Mouse (Mus musculus) limb, embryonic 10.5 days (tissue): ENCODE results near the gene Aga. TPM values are rescaled to one million over a fixed set of nuclear protein-coding genes. Genes with fewer than 3 reads are reported as not detected.
"Not testable (repeated sequence)": the region's sequence is repeated elsewhere in the genome, so short reads cannot be mapped to it uniquely, and the experiment has no call there.

ENCODE experiments used
- DNase-seq: peaks from one replicate; pipeline ENCODE4 v3.0.0-alpha.2; 2017; ENCODE audit warnings: low spot score
- H3K27ac ChIP-seq: fragments of 300-500 bp; sonication (generic); 2 replicates; pipeline ENCODE4 v1.5.1; 2016; ENCODE audit warnings: mild to moderate bottlenecking
- H3K27me3 ChIP-seq: fragments of 300-500 bp; sonication (generic); 2 replicates; pipeline ENCODE4 v1.6.1; 2016; ENCODE audit warnings: low read depth, mild to moderate bottlenecking; ENCODE audit not compliant: poor library complexity, severe bottlenecking
- H3K36me3 ChIP-seq: fragments of 300-500 bp; sonication (generic); 2 replicates; pipeline ENCODE4 v1.6.1; 2016; ENCODE audit warnings: mild to moderate bottlenecking, moderate library complexity
- H3K4me1 ChIP-seq: fragments of 300-500 bp; sonication (generic); 2 replicates; pipeline ENCODE4 v1.6.1; 2016
- H3K4me3 ChIP-seq: fragments of 300-500 bp; sonication (generic); 2 replicates; pipeline ENCODE4 v1.5.1; 2016; ENCODE audit warnings: mild to moderate bottlenecking, moderate library complexity
- H3K9me3 ChIP-seq: fragments of 300-500 bp; sonication (generic); replicated peaks from 2 replicates; pipeline ENCODE4 v1.6.1; 2016; ENCODE audit warnings: mild to moderate bottlenecking
- WGBS: fragments of 180-500 bp; shearing (Covaris S2); methylation state at CpG from one replicate; pipeline ENCODE4 v1.1.7; 2016; 5-methylcytosine and 5-hydroxymethylcytosine counted together
- polyA plus RNA-seq: library from polyadenylated mRNA; unstranded; fragments of >200 nt; fragmentation: Nextera tagmentation; extraction: Ambion mirVana; gene quantifications from 2 replicates; pipeline ENCODE4 v1.2.1, GENCODE M21; 2016

Aga gene
- 10.0 and 14.1 TPM in 2 replicates for polyA plus RNA-seq

DNA sequence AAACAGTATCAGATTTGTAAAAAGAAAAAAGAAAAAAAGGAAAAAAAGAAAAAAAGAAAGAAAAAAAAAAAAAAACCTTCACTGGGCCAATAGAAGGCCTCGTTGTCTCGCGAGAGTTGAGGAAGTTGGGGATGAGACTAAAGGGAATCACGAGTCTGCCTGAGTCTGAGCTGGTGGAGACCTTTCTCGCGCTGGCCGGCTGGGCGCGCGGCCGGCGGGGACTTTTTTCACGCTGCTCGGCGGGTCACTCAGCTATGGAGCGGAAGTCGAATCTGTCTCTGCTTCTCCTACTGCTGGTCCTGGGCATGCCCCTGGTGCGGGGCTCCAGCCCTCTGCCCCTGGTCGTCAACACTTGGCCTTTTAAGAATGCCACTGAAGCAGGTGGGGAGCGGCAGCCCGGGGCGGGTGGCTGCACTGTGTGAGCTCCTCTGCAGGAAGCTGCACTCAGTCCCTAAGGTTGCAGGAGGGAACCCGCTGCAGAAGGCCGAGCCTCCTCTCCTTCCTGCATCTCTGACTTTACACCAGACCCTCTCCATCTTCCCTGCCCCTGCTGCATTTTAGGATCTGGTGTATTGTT is at the start of gene Aga:
Gene Aga, plus strand, starts transcription at position 177 of the 577 bp plus-strand sequence.
- WGBS = 1% methylated on average over 24 of the region's 24 CpGs
- peak; percentile 83 for DNase-seq
- H3K4me1 ChIP-seq = peaks cover 4% of the 10 kb centered on the region; the same call in 1 of the 2 replicates
- 0 out of 2 replicates have a peak, but pooled peaks cover 3% of the 10 kb centered on the region for H3K36me3 ChIP-seq
- peak within 1 kb of the TSS; percentile 61 for H3K4me3 ChIP-seq
- peak within 1 kb of the TSS; percentile 94 for H3K27ac ChIP-seq
- no peaks in the 10 kb centered on the region for H3K9me3 ChIP-seq
- no peaks in the 10 kb centered on the region for H3K27me3 ChIP-seq

GRCm38 (mm10) chr8:53489063-53489462 is 22.5 kb upstream of the Aga start:
- no peaks in the 10 kb centered on the region for H3K9me3 ChIP-seq
- WGBS = 76% methylated on average over 2 of the region's 2 CpGs
- H3K4me1 ChIP-seq = no peaks in the 10 kb centered on the region
- H3K36me3 ChIP-seq = no peaks in the 10 kb centered on the region
- no peak for DNase-seq
- no peak overlapping the region for H3K4me3 ChIP-seq
- H3K27me3 ChIP-seq = no peaks in the 10 kb centered on the region
- no peak overlapping the region for H3K27ac ChIP-seq

DNA sequence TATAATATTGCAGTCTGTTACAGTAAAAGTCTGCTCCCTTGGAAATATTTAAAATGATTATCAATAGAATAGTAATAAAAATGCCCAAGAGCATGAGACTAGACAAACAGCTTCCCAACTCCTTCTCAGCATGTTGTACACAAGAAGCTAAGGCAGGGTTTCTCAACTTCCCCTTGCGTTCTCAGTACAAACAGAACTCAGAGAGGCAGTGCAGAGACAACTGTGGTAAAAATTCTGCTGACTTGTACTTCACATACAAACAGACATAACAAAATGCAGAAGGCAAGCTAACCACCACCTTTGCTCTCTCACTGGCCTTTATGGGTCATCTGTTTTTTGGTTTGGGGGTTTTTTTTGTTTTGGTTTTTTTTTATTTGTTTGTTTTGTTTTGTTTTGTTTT is 15.3 kb upstream of the Aga start:
- H3K27me3 ChIP-seq = no peaks in the 10 kb centered on the region
- no peaks in the 10 kb centered on the region for H3K36me3 ChIP-seq
- no peak for DNase-seq
- 91% methylated on average over 1 of the region's 1 CpGs for WGBS
- H3K9me3 ChIP-seq = no peaks in the 10 kb centered on the region
- no peaks in the 10 kb centered on the region for H3K4me1 ChIP-seq
- no peak overlapping the region for H3K4me3 ChIP-seq
- no peak overlapping the region for H3K27ac ChIP-seq

DNA sequence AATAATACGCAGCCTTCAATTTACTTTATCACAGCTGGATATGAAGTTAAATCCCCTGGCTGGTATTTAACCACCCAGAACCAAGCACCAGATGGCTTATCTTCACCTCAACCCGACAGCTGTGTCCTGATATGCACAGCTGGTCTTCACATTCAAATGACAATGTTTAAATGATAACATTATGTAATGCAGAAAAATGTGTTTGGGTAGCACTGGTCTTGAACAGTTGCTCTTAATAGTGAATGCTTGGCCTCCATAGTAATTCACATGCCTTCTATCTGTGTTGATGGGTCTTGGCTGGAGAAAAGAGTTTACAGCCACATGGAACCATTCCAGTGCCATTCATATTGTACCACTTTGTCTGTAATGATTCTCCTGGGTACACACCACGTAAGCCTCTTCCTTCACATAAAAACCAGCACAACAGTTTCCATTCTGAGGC is 14.6 kb upstream of the Aga start:
- H3K4me3 ChIP-seq = no peak overlapping the region
- no peaks in the 10 kb centered on the region for H3K27me3 ChIP-seq
- no peaks in the 10 kb centered on the region for H3K4me1 ChIP-seq
- no peaks in the 10 kb centered on the region for H3K9me3 ChIP-seq
- no peak overlapping the region for H3K27ac ChIP-seq
- 87% methylated on average over 3 of the region's 3 CpGs for WGBS
- DNase-seq = no peak
- H3K36me3 ChIP-seq = no peaks in the 10 kb centered on the region

DNA sequence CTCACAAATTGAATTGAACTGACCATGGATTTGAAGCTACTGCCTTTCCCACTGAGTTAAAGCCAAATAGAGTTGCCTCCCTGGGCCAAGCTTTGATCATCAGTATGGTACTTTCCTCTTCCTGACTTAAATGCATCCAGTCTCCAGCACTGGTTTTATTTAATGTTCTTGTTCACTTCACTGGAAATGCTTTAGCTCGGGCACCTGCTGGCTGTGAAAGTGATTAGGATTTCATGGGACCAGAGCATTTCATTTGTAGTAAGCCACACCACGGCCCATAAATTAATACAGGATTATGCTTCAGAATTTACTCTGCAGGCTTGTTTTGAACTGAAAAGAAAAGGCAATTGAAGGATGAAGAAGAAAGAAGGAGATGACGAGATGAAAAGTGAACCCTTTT is 26.5 kb downstream of the Aga start:
- not testable (repeated sequence) for H3K27me3 ChIP-seq, H3K36me3 ChIP-seq, DNase-seq, H3K9me3 ChIP-seq, H3K27ac ChIP-seq, H3K4me3 ChIP-seq, H3K4me1 ChIP-seq
- WGBS = 78% methylated on average over 3 of the region's 3 CpGs

GRCm38 (mm10) chr8:53539585-53539984 is 28.1 kb downstream of the Aga start:
- 89% methylated on average over 2 of the region's 2 CpGs for WGBS
- H3K27ac ChIP-seq = no peak overlapping the region
- DNase-seq = no peak
- H3K4me1 ChIP-seq = no peaks in the 10 kb centered on the region
- no peaks in the 10 kb centered on the region for H3K9me3 ChIP-seq
- H3K27me3 ChIP-seq = no peaks in the 10 kb centered on the region
- H3K4me3 ChIP-seq = no peak overlapping the region
- H3K36me3 ChIP-seq = no peaks in the 10 kb centered on the region

GRCm38 (mm10) chr8:53562441-53563040 is 51.0 kb downstream of the Aga start:
- no peak for DNase-seq
- H3K27me3 ChIP-seq = no peaks in the 10 kb centered on the region
- H3K4me3 ChIP-seq = no peak overlapping the region
- no peaks in the 10 kb centered on the region for H3K9me3 ChIP-seq
- no peaks in the 10 kb centered on the region for H3K4me1 ChIP-seq
- WGBS = 93% methylated on average over 10 of the region's 10 CpGs
- no peaks in the 10 kb centered on the region for H3K36me3 ChIP-seq
- H3K27ac ChIP-seq = no peak overlapping the region

DNA sequence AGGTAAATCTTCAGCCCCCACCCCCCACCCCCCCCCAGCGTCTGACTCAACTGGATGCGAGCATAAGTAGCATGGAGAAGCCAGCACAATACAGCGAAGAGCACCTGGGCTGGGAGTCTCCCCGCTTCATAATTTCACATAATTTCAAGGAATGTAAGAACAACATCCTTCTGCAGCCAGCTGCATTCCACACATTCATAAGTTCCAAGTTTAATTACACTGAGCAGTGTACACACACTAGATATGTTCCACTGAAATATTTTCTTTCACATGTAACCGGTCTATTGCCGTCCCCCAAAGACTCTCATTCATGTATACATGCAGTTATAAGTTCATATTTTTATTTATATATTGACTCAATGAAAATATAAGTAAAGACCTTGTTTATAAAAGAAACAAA is 54.7 kb downstream of the Aga start:
- H3K9me3 ChIP-seq = no peaks in the 10 kb centered on the region
- no peak overlapping the region for H3K4me3 ChIP-seq
- H3K27me3 ChIP-seq = no peaks in the 10 kb centered on the region
- DNase-seq = no peak
- H3K27ac ChIP-seq = no peak overlapping the region
- WGBS = 92% methylated on average over 6 of the region's 6 CpGs
- no peaks in the 10 kb centered on the region for H3K36me3 ChIP-seq
- H3K4me1 ChIP-seq = no peaks in the 10 kb centered on the region

Other genes with a start within 250 kb of the Aga start
- gene Neil3, start 127.3 kb downstream of the Aga start, polyA plus RNA-seq = 19.8 and 22.9 TPM in 2 replicates